Mouse (Mus musculus): Measurements from ENCODE around the gene Ick. TPM values are rescaled to one million over a fixed set of nuclear protein-coding genes. Genes with fewer than 3 reads are reported as not detected.

Gene Ick
- polyA plus RNA-seq (2017; shearing (Covaris generic)): 14.3 TPM

DNA sequence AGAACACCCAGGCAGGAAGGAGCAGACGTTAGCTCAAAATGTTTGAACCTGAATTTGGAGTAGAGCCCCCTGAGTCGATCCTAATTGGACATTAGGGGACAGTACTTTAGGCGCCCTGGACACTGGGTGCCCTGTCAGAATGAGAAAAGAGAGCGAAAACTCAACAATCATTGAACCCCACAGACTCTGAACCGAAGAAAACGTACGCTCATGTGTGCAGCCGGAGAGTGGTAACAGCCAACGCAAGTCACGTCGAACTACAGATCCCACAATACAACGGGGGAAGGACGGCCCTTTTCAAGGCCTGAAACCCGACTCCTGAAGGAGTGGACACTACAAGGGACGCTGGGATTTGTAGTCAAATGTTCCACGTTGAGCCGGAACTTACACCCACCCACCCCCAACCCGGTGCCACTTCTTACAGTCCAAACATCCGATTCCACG, at the start of gene Ick, which contains the start of gene Fbxo9:
Gene Ick (plus strand): TSS at position 397 of the 444 bp plus-strand sequence.
Gene Fbxo9 (minus strand): TSS at position 270 of the 444 bp plus-strand sequence.

DNA sequence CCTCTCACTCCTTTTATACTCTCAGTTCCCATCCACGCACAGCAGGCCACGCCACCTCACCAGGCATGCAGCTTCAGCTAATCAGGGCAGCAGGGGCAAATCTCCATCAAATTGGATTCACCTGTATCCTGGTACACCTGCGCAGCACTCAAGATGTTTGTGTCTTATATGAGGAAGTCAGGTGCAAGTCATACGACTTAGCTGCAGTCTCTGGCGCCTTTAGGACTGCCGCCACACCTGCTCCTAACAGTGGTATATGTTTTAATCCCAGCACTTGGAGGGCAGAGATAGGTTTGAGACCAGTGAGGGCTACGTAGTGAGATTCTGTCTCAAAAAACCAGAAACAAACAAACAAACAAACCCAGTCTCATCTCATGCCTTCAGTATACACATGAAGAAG, 73.5 kb downstream of the Ick start, which contains the start of gene Gsta4:
Gene Gsta4 (plus strand): TSS at position 301 of the 400 bp plus-strand sequence.

Other genes with a start within 250 kb of the Ick start
- gene Elovl5, start 191.8 kb upstream of the Ick start, polyA plus RNA-seq (2017; shearing (Covaris generic)): 199 TPM
- not detected for gene Gcm1, start 57.3 kb upstream of the Ick start, polyA plus RNA-seq (2017; shearing (Covaris generic))
- gene Fbxo9, start 127 bp upstream of the Ick start, polyA plus RNA-seq (2017; shearing (Covaris generic)): 88.3 TPM
- gene Gsta4, start 73.6 kb downstream of the Ick start, polyA plus RNA-seq (2017; shearing (Covaris generic)): 61.2 TPM
- gene Gsta1, start 121.5 kb downstream of the Ick start, polyA plus RNA-seq (2017; shearing (Covaris generic)): not detected
- gene Gm3776, start 147.9 kb downstream of the Ick start, polyA plus RNA-seq (2017; shearing (Covaris generic)): not detected
- gene Gm10639, start 180.7 kb downstream of the Ick start, polyA plus RNA-seq (2017; shearing (Covaris generic)): not detected
- not detected for gene Omt2a, start 205.6 kb downstream of the Ick start, polyA plus RNA-seq (2017; shearing (Covaris generic))
- gene Omt2b, start 218.4 kb downstream of the Ick start, polyA plus RNA-seq (2017; shearing (Covaris generic)): not detected
- gene Gsta2, start 246.6 kb downstream of the Ick start, polyA plus RNA-seq (2017; shearing (Covaris generic)): not detected